Mouse (Mus musculus): ENCODE results near the gene Rps27l.
A peak's percentile ranks its signal among the peaks of the same experiment; 100 is the strongest.

The Rps27l gene

DNA sequence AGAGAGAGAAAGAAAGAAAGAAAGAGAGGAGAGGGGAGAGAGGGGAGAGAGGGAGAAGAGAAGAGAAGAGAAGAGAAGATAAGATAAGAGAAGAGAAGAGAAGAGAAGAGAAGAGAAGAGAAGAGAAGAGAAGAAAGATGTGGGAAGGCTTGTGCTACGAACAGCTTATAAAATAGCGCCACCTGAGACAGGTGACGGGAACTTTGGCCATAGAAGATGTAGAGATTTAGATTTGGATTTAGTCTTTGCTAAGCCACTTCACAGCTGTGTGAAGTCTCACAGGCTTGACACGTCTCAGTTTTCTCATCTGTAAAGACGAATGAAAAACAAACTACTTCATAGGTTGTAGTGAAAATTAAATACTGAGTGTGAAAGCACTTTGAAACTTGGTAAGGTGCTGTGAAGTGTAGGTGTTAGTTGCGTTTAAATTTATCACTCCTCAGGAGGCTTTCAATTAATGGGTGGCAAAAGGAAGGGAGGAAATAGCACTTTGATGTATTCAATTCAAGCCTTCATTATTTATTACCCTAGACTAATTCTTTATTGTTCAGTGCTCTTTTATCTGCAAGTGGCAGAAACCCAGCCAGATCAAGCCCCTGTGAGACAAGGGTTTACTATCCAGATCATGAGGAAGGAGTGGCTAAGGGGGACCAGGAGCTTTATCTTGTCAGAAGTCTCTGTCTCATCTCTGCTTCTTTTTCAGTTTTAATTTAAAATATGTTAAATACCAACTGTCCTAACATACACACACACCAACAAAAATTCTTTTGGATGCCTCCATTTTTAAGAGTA is 25.2 kb upstream of the Rps27l start:
- no peak for DNase-seq (ENCODE audit: low read depth, low spot score)

DNA sequence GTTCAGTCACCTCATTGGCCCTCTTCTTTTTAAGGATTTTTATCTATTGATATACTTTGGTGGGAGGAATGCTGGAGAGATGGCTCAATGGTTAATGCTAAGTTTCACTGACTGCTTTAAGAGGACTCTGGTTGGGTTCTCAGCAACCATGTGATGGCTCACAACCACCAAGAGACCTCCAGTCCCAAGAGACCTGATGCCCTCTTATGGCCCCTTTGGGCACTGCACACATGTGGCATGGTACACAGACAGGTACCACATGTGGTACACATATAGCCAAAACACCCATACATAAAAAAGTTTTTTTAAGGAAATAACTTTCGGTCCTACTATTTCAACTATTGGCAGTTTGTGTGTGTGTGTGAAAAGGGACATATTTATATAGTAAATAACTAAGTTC is 23.8 kb upstream of the Rps27l start:
- DNase-seq (ENCODE audit: low read depth, low spot score): peak; percentile 49

DNA sequence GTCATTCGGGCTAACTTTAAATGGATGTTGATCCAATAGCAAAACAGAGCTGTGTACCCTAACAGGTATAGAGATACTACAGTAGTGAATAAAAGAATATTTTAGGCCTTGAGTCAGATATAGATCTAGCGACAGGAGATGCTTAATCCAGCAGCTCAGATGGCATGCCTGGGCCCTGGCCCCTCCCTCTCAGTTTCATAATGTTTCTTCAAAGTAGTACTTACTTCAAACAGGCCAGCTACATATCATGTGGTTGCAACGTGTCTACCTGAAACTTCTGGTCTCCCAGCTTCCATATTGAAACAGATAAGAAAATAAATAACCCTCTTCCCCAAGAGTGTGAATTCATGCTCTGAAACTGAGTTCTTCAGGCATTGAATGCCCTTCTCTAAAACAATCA is 20.0 kb upstream of the Rps27l start:
- no peak for DNase-seq (ENCODE audit: low read depth, low spot score)

DNA sequence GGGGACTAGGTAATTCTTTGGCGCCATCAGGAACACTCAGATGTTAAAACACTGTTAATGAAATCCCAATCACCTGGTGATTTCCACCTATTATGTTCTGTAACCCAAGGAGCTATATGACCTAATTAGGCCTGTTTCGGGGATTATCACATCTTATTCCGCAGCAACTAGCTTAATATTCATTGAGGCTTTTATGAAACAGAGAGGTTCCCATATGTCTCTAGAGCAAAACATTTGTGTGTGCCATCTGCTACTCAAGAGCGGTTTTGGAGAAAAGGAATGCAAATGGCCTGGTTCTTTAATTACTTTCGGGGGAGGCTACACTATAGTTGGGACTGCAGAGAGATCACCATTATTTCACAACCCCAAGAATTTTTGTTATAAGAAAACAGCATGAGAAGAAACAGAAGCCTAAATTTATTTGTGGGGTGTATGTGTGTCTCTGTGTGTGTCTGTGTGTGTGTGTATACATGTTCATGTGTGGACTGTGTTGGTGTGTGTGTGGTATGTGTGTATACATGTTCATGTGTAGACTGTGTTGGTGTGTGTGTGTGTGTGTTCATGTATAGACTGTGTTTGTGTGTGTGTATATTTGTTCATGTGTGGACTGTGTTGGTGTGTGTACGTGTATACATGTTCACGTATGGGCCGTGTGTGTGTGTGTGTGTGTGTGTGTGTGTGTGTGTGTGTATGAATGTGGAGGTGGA is 18.0 kb upstream of the Rps27l start:
- DNase-seq (ENCODE audit: low read depth, low spot score): no peak

DNA sequence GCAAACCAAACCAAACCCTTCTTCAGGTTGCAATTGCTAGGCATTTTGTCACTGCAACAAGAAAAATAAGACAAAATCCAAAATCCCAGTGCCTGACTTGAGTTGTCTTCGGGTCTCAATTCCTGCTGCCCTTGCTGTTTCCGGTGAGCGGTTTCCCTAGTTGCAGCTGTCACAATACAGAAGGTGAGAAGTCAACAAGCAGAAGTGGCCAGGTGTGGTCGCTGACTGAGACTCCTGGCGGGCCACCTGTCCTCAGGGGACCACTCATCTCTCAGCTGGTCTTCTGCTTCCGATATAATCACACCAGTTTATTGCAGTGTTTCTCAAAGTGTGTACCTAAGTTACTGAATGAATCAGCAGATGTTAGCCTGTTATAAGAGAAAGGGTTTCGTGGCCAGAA is 15.5 kb upstream of the Rps27l start:
- DNase-seq (ENCODE audit: low read depth, low spot score): no peak

DNA sequence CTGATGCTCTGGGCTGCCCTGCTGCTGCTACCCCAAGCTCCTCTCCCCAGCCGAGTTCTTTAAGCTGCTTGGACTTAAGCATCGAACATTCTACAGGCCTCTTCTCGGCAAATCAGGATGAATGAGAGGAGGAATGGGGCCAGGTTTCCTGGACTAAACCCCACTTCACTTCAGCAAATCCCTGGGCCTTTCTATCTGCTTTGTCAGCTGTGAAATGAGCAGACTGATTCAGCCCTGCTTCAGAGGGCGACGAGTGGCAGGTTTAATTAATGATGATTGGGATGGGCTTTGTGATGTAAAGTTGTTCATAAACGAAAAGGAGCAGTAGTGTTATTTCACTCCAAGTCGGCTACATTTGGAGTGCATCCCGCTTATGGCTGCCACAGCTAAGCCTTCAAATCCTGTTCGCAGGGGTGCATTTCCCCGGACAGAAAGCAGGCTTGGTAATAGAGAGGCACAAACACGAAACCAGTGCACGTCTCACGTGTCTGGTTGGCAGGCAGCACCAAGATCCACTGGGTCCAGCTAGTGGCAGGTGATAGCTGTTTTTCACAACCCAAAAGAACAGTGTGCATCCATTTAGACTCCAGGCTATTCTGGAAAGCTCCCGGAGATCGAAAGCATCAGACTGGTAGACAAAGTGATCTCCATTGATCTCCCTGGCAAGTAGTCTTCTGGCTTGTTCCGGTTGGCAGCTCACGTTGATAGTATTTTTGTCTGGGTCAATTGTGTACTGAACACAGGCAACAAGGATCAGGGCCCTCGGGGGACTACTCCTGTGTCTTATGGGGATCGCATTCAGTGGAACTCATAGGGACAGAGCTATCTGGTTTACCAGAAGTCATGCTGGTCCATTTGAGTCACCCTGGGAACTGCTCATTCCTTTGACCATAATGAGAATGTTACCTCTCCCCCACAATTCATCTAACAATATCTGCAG is 11.7 kb upstream of the Rps27l start:
- DNase-seq (ENCODE audit: low read depth, low spot score): no peak

DNA sequence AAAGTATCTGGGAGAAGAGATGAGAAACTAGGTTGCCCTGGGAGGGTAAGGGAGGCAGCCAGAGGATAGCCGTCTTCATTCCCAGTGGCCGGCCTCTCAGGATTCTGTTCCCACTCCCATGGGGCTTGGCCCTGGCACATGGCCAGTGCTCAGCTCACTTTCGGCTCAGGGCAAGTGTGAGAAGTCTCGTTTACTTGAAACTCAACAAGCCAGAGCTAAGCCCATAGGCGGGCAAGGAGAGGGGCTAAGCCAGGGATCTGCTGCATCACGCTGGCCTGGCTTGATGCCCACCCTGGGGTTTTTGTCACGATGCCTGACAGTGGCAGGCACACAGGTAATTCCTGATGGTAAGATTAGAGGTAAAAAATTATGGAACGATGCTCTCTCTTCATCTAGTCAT is 8.4 kb upstream of the Rps27l start:
- DNase-seq (ENCODE audit: low read depth, low spot score): no peak

DNA sequence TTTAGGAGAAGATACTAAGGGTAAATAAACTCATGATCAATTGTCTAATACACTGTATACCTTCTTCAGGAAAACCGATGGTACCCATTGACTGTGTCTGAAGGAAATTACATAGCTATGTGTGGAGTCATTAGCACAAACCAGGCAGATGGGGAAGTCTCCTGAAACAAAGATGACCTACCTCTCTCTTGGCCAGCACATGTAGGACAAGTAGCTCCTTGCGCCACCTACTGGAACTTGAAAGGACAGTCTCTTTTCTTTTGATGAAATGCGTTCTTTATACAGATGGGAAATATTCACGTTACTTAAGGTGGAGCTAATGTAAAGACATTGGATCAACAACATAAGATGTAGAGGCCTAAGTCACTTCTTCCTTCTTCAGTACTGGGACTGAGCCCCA is 7.0 kb upstream of the Rps27l start:
- DNase-seq (ENCODE audit: low read depth, low spot score): peak; percentile 83

DNA sequence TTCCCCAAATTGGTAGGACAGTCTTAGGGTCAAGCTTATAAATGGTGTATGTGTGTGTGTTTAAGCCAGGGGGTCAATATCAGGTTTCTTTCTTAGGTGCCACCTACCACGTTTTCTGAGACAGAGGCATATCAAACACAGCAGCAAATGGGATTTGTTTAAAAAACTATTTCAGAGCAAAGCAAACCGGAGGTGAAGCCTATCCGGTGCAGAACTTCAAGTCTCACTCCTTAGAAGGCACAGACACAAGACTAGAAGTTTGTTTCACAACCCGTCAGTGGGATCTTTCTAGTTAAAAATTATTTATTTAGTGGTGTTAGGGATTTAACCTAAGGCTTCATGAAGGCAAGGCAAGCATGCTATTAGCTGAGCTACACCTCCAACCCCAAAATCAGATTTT is 725 bp upstream of the Rps27l start:
- no peak for DNase-seq (ENCODE audit: low read depth, low spot score)

DNA sequence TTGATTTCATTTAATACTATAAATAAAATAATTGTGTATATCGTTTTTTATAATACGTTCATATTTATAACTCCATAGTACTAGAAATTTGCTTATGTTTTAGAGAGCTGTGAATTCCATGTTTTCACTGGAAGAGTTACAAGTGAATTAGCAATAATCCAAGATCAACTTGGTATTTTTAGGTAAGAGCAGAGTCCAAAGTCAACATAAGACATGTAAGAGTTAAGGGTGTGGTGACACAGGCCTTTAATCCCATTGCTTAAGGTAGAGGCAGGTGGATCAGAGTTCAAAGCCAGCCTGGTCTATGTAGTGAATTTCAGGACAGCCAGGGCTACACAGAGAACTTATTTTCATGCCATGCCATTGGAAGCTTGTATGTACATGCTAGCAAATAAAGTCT is 2.6 kb downstream of the Rps27l start:
- peak; percentile 26 for DNase-seq (ENCODE audit: low read depth, low spot score)

DNA sequence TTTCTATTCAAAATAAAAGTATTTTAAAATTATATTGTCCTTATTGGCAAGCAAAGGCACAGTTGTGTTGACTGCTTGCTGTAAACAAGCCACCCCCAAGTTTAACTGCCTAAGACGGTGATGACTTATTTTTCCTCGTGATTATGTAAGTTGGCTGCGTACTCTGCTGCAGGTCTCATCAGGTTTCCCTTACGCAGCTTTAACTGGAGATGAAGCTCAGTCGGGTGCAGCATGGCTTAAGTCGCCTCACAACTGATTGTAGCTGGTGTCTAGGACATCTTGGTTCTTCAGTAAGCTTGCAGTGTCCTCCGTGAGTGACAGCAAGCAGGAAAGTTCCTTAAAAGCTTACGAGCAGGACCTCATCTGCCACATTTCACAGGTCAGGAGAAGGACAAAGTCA is 6.4 kb downstream of the Rps27l start:
- no peak for DNase-seq (ENCODE audit: low read depth, low spot score)

DNA sequence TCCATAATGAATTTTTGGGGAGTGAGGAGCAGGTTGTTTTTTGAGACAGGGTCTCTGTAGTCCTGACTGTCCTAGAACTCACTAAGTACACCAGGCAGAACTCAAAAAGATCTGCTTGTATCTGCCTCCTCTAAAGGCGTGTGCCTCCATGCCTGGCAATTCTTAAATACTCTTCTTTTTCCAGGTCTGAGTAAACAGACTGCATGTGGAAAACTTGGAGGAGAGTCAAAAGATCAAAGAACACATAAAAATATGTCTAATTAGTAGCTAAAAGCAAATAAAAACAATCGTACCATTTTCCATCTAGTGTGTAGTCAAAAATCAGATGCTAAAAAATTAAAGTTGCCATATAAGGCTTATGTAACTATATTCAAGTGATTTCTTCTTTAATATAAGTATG is 7.0 kb downstream of the Rps27l start:
- DNase-seq (ENCODE audit: low read depth, low spot score): no peak

DNA sequence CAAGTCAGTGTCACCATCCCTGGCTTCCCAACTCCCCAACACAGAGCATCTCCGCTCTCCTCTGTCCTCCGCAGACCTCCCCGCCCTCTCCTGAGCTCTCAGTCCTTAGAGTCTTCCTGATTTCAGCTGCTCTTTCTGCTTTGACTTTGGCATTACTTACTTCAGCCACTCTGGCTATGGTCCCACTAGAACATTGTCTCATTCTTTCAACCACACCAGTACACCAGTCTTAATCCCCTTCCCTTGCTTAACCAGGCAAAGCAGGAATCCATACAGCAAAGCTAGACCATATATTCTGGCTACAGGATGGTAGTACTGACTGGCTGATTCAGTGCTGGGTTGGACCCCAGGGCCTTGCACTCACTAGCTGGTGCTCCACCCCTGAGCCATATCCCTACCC is 11.6 kb downstream of the Rps27l start:
- DNase-seq (ENCODE audit: low read depth, low spot score): no peak

DNA sequence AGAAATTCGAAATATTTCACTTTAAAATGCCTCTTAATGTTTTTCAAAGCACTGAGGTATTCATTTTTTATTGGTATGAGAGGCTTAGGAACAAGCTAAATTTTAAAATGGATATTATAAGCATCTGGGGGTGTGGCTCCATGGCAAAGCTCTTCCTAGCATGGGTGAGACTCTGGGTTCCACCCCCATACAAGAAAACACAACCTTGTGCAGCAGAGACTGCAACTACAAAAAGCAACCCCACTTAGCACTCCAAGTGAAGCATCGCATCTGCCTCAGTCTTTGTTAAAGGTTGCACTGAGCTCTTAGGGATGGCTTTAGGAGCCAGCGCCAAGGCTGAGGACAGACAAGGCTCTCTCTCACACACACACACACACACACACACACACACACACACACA is 15.6 kb downstream of the Rps27l start:
- no peak for DNase-seq (ENCODE audit: low read depth, low spot score)

DNA sequence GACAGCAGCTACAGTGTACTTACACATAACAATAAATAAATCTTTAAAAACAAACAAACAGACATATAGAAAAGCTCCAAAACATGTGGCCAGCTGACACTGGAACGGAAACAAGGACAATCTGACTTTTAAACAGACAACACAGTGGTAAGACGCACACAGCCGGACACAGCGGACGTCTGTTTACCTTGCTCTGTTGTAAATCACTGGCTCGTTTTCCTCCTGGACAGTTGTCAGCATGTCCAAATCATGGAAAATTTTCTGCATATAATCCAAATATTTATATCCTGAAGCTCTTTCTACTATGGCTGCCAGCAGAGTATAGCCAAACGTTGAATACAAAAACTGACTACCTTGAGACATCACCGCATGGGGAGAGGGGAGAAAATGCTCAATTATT is 21.6 kb downstream of the Rps27l start:
- DNase-seq (ENCODE audit: low read depth, low spot score): no peak

DNA sequence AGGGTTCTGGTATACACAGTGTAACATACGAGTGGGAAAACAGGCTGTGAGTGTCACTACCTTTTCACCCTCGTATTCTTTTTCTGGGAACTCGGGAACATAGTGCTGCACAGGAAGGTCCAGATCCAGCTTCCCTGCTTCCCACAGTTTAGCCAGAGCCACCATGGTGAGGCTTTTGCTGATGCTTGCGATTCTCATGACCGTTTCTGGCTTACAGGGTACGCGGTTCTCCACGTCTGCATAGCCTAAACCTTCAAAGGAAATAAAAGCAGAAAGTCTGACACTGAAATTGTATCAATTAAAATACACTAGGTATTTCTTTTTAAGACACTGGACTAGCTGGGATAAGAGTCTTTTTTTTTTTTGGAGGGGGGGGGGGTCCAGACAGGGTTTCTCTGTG is 25.2 kb downstream of the Rps27l start:
- no peak for DNase-seq (ENCODE audit: low read depth, low spot score)

DNA sequence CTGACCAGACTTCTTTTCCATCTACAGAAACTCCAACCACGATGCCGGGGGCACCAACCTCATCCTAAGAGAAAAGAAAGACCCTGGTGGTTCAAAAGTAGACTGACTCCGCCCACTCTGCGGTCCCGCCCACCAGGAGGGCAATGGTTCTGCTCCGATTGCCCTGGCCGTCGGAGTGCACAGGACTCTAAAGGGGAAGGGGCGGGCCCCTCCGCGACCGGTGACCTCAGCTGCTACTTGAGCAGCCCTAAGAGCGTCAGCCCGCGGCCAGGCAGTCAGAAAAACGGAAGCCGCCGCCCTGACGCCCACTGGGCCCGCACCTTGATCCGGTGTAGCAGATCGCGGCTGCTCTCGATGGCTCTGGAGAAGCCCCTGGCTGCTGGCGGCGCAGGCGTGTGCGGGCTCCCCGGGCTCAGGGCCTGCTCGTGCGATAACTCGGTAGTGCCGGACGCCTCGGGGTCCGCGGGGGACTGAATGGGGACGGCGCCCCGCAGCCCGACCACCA is 28.9 kb downstream of the Rps27l start:
- DNase-seq (ENCODE audit: low read depth, low spot score): peak; percentile 94

DNA sequence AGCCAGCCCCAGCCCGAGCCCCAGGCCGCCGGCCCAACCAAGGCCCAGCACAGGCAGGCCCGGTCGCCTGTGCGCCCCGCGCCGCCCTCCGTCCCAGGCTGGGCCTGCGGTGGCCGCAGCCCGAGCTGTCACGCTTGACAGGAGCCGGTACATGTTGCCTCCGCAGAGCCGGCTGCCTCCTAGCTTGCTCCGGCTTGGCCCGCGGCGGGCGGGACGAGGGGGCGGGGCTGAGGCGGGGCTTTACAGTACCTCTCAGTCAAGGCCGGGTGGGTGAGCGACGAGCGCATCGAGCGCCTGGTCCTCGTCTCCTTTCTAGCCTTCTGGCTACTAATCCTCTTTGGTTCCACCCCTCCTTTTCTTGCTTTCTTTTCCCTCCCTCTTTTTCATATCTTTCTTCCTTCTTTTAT is 29.4 kb downstream of the Rps27l start, which contains the start of gene Lactb:
Gene Lactb, minus strand, starts transcription at position 246 of the 407 bp plus-strand sequence.
- DNase-seq (ENCODE audit: low read depth, low spot score): peak; percentile 95

DNA sequence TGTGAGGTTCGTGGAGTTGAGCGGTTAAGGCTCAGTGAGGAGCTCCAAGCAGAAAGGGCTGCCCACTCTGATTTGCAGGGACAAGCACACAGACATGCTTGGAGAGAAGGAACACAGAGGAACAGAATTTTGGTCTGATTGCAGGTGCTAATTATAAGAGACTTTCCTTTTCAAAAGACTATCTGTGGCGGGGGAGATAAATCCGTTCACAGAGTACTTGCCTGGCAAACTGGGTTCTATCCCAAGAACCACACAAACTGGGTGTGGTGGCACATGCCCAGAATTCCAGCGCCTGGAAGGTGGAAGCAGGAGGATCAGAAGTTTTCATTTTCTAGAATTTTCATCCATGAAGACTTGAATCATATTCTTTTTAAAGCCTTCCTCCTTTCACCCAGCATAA is 31.2 kb downstream of the Rps27l start:
- DNase-seq (ENCODE audit: low read depth, low spot score): no peak

DNA sequence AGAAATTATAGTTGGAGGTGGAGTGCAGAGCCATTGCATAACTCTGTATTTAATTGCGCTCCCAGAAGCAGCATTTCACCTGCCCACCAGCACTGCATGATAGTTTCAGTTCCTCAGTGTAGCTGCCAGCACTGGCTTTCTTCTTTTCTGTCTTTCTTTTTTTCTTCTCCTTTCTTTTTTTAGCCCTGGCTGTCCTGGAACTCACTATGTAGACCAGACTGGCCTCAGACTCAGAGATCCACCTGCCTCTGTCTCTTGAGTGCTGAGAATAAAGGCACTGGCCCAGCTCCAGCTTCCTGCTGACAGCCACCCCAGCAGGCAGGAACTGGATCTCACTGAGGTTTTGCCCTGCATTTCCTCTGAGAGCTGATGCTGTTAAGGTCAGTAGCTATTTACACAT is 32.1 kb downstream of the Rps27l start:
- DNase-seq (ENCODE audit: low read depth, low spot score): no peak

DNA sequence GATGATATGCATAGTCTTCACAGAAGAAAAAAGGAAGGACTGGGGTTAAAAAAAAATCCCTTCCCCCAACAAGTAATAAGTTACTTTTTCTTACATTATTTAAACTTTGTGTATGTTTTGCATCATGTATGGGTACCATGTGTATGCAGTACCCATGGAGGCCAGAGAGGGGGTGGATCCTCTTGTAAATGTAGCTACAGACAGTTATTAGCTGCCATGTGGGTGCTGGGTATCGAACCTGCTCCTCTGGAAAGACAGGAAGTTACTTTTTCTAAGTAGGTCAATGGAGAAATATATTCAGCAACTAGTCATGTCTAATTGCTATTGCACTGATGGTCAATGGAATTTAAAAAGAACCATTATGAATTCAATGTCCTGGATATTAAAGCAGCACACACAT is 32.6 kb downstream of the Rps27l start:
- DNase-seq (ENCODE audit: low read depth, low spot score): peak; percentile 26

DNA sequence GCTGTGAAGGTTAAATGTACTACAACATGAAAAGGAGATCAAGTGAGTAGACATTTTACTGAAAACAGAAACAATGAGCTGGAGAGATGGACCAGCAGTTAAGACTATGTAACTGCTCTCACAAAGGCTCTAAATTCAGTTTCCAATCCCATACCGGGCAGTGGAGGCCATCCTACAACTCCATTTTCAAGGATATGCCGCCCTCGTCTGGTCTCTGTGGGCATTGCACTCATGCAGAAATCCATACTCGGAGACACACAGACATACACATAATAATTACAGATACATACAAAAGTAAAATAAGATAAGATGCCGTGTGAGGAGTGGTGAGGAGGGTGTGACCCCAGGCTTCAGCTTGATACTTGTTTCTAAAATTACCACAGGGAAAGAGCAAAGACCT is 34.6 kb downstream of the Rps27l start:
- peak; percentile 76 for DNase-seq (ENCODE audit: low read depth, low spot score)

Data from ZHBTc4 (cell line).